Mouse (Mus musculus): ENCODE results near the gene Ercc2. TPM values are rescaled to one million over a fixed set of nuclear protein-coding genes. Genes with fewer than 3 reads are reported as not detected.

The Ercc2 gene
- total and polyA plus RNA-seq, 3 experiments: 34.4 to 44.5 TPM; not detected in 1

DNA sequence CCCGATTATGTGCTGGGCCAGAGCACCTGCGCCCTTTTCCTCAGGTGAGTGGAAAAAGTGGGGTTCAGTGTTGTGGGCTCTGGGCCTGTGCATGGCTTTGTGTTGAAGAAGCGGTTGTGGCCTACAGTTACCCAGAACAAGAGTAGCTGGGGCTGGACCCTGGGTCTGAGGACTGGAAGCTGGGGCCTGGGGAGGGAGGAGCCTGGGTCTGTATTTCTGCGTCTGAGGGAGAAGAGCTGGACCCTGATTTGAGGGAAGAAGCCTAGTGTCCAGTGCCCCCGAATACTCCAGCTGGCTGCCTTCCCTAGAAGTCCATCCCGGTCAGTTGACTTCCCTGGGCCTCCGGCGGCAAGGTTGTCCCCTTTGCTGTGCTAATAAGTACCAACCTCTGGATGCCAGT lies 31.6 kb upstream of the Ercc2 start:
- Histone ChIP-seq H3K27ac (ENCODE audit: control insufficient read depth, low read depth, low read length) (no peak overlapping the region), H3K9me3 (replicated peaks; ENCODE audit: insufficient read depth, low read length) (no peaks in the 10 kb centered on the region), H3K9ac (ENCODE audit: control insufficient read depth, low read depth, low read length, poor library complexity, severe bottlenecking) (no peak overlapping the region), H3K4me1 (ENCODE audit: control insufficient read depth in 1 of 2, insufficient read depth in 2 of 2, low read length in 2 of 2) (peaks cover 0 to 5% of the 10 kb centered on the region in 2 experiments; a peak in 1 of 4 replicates), H3K4me3 (ENCODE audit: control insufficient read depth in 1 of 2, insufficient read depth in 1 of 2, low read depth in 2 of 2, low read length in 2 of 2) (no peak overlapping the region), H3K79me2 (ENCODE audit: control insufficient read depth, insufficient read depth, low read length, poor library complexity) (no peaks in the 10 kb centered on the region), H3K27me3 (ENCODE audit: control insufficient read depth in 1 of 2, insufficient read depth in 2 of 2, low read length in 2 of 2) (no peaks in the 10 kb centered on the region), H3K36me3 (ENCODE audit: control insufficient read depth in 1 of 2, insufficient read depth in 2 of 2, low read length in 2 of 2) (no peaks in the 10 kb centered on the region; a peak in 2 of 4 replicates)
- TF ChIP-seq E2F4 (IDR thresholded peaks at IDR 0.05; ENCODE audit: borderline replicate concordance, low read depth, low read length) (no peak), MAZ (IDR thresholded peaks at IDR 0.05; ENCODE audit: low read depth, low read length) (no peak), GATA1 (IDR thresholded peaks at IDR 0.05; ENCODE audit: low read depth, low read length) (no peak)
- no peak for DNase-seq (ENCODE audit: low read depth, low spot score)

DNA sequence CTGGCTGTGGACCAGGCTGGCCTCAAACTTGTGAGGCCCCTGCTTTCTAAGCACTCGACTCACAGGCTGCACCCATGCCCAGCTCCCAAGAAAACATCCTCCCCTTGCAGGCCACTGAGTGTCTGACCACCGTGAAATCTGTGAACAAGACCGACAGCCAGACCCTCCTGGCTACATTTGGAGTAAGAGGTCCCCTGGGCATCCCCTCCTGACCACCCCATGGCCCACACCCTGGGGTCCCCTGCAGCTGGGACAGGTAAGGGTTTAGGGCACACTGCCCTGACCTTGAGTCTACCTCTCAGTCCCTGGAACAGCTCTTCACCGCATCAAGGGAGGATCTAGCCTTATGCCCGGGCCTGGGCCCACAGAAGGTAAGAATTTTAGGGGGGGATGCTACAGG lies 26.8 kb upstream of the Ercc2 start:
- Histone ChIP-seq H3K4me1 (ENCODE audit: control insufficient read depth in 1 of 2, insufficient read depth in 2 of 2, low read length in 2 of 2) (peaks cover 0 to 8% of the 10 kb centered on the region in 2 experiments; a peak in 1 of 4 replicates), H3K36me3 (ENCODE audit: control insufficient read depth in 1 of 2, insufficient read depth in 2 of 2, low read length in 2 of 2) (peaks cover 0 to 2% of the 10 kb centered on the region in 2 experiments; a peak in 1 of 4 replicates), H3K27ac (ENCODE audit: control insufficient read depth, low read depth, low read length) (no peak overlapping the region), H3K27me3 (ENCODE audit: control insufficient read depth in 1 of 2, insufficient read depth in 2 of 2, low read length in 2 of 2) (no peaks in the 10 kb centered on the region), H3K9me3 (replicated peaks; ENCODE audit: insufficient read depth, low read length) (no peaks in the 10 kb centered on the region), H3K4me3 (ENCODE audit: control insufficient read depth in 1 of 2, insufficient read depth in 1 of 2, low read depth in 2 of 2, low read length in 2 of 2) (no peak overlapping the region), H3K9ac (ENCODE audit: control insufficient read depth, low read depth, low read length, poor library complexity, severe bottlenecking) (no peak overlapping the region), H3K79me2 (ENCODE audit: control insufficient read depth, insufficient read depth, low read length, poor library complexity) (peaks cover 10% of the 10 kb centered on the region)
- no peak for TF ChIP-seq MYC (IDR thresholded peaks at IDR 0.05; ENCODE audit: low read depth, low read length)
- TF ChIP-seq POLR2A (IDR thresholded peaks at IDR 0.05; ENCODE audit: control insufficient read depth in 1 of 2, insufficient read depth in 1 of 2, low read depth in 1 of 2, low read length in 2 of 2, poor library complexity in 1 of 2): no peak
- DNase-seq (ENCODE audit: low read depth, low spot score): no peak

DNA sequence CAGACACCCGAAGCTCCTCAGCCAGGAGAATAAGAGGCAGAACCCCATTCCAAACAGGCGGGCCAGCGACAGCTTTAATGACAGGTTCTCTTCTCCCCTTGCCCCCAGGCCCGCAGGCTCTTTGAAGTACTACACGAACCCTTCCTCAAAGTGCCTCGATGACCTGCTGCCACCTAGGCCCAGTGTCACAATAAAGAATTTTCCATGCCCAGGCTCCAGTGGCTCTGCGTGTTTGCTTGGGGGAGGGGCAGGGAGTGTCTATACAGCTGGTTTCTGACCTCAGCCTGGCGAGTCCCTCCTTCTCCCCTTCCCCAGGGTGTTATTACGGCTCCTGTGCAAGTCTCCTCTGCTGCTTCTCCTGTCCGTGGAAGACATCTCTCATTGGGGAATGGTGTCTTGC lies 25.5 kb upstream of the Ercc2 start:
- DNase-seq (ENCODE audit: low read depth, low spot score): no peak
- TF ChIP-seq RCOR1 (IDR thresholded peaks at IDR 0.05; ENCODE audit: low read depth, low read length): no peak
- TF ChIP-seq GABPA (IDR thresholded peaks at IDR 0.05; ENCODE audit: low read depth, low read length): no peak
- TF ChIP-seq MYC (IDR thresholded peaks at IDR 0.05; ENCODE audit: low read depth, low read length): no peak
- TF ChIP-seq MEF2A (IDR thresholded peaks at IDR 0.05; ENCODE audit: extremely low read depth, insufficient replicate concordance, low read depth, low read length, poor library complexity, severe bottlenecking): no peak
- TF ChIP-seq USF1 (IDR thresholded peaks at IDR 0.05; ENCODE audit: low read depth, low read length): no peak
- no peak for TF ChIP-seq NELFE (IDR thresholded peaks at IDR 0.05; ENCODE audit: low read depth, low read length)
- no peak for TF ChIP-seq CHD1 (IDR thresholded peaks at IDR 0.05; ENCODE audit: low read depth, low read length)
- no peak for TF ChIP-seq ZMIZ1 (IDR thresholded peaks at IDR 0.05; ENCODE audit: low read depth, low read length)
- TF ChIP-seq ELF1 (IDR thresholded peaks at IDR 0.05; ENCODE audit: low read depth, low read length): no peak
- no peak for TF ChIP-seq UBTF (IDR thresholded peaks at IDR 0.05; ENCODE audit: borderline replicate concordance, insufficient read depth, low read depth, low read length)
- TF ChIP-seq NRF1 (IDR thresholded peaks at IDR 0.05; ENCODE audit: insufficient read depth, low read depth, low read length, poor library complexity, severe bottlenecking): no peak

More for the DNA sequence above, 25.5 kb upstream of the Ercc2 start:
- no peaks in the 10 kb centered on the region for H3K9me3 ChIP-seq (replicated peaks; ENCODE audit: insufficient read depth, low read length)
- no peak overlapping the region for H3K4me3 ChIP-seq (ENCODE audit: control insufficient read depth in 1 of 2, insufficient read depth in 1 of 2, low read depth in 2 of 2, low read length in 2 of 2)
- H3K27me3 ChIP-seq (ENCODE audit: control insufficient read depth in 1 of 2, insufficient read depth in 2 of 2, low read length in 2 of 2): no peaks in the 10 kb centered on the region
- peaks cover 0 to 8% of the 10 kb centered on the region in 2 experiments; a peak in 1 of 4 replicates for H3K4me1 ChIP-seq (ENCODE audit: control insufficient read depth in 1 of 2, insufficient read depth in 2 of 2, low read length in 2 of 2)
- peaks cover 10% of the 10 kb centered on the region for H3K79me2 ChIP-seq (ENCODE audit: control insufficient read depth, insufficient read depth, low read length, poor library complexity)
- 0 out of 4 replicates have a peak, but pooled peaks cover 0 to 2% of the 10 kb centered on the region in 2 experiments for H3K36me3 ChIP-seq (ENCODE audit: control insufficient read depth in 1 of 2, insufficient read depth in 2 of 2, low read length in 2 of 2)
- H3K27ac ChIP-seq (ENCODE audit: control insufficient read depth, low read depth, low read length): no peak overlapping the region
- H3K9ac ChIP-seq (ENCODE audit: control insufficient read depth, low read depth, low read length, poor library complexity, severe bottlenecking): no peak overlapping the region

All from MEL (cell line).